Mouse (Mus musculus): Measurements from ENCODE around the gene Rapgef5. TPM values are rescaled to one million over a fixed set of nuclear protein-coding genes. Genes with fewer than 3 reads are reported as not detected.
"Not testable (repeated sequence)": the region's sequence is repeated elsewhere in the genome, so short reads cannot be mapped to it uniquely, and the experiment has no call there.

The Rapgef5 gene
- polyA plus RNA-seq, 1 experiment from 2014 or later, result 7.9 TPM

DNA sequence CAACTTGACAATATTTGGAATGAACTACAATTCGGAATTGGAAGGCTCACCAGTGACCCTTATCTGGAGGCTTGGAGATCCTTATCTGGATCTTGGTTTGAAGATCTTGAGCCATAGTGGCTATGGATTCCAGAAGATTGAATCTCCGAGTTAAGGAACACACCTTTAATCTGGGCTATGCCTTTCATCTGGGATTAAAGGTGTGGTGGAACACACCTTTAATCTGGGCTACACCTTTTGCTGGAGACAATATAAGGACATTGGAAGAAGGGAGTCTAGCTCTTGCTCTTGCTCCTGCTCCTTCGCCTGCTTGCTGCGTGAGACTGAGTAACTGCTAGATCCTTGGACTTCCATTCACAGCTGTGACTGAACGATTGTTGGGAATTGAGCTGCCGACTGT, 287.7 kb downstream of the Rapgef5 start, which contains the start of gene Cdca7l:
TSS of gene Cdca7l (plus strand) at position 301 of the 400 bp plus-strand sequence.
- H3K4me3 ChIP-seq (ENCODE audit: low read depth, low read length); H3K4me2 ChIP-seq (ENCODE audit: low read depth, low read length, severe bottlenecking); H3K27me3 ChIP-seq (ENCODE audit: control insufficient read depth, insufficient read depth, low read length); H3K9ac ChIP-seq (ENCODE audit: low read length); ATAC-seq (replicated peaks; ENCODE audit: low FRiP score); H3K27ac ChIP-seq (ENCODE audit: low read depth, low read length); H3K36me3 ChIP-seq (ENCODE audit: control insufficient read depth, insufficient read depth, low read length); H3K9me3 ChIP-seq (ENCODE audit: control insufficient read depth, low read length); DNase-seq (ENCODE audit: low spot score): not testable (repeated sequence)
- peaks cover 19% of the 10 kb centered on the region for H3K4me1 ChIP-seq (replicated peaks; ENCODE audit: control insufficient read depth, insufficient read depth, low read length)
- WGBS, result no CpG with 5 or more reads among the region's 6 CpGs

- Histone ChIP-seq H3K36me3 (ENCODE audit: control insufficient read depth, insufficient read depth, low read length) (no peaks in the 10 kb centered on the region), H3K9ac (ENCODE audit: low read length) (no peak overlapping the region), H3K27ac (ENCODE audit: low read depth, low read length) (no peak overlapping the region), H3K27me3 (ENCODE audit: control insufficient read depth, insufficient read depth, low read length) (no peaks in the 10 kb centered on the region), H3K9me3 (ENCODE audit: control insufficient read depth, low read length) (no peaks in the 10 kb centered on the region), H3K4me2 (ENCODE audit: low read depth, low read length, severe bottlenecking) (peak overlapping the region; percentile 39; the same call in 1 of the 2 replicates), H3K4me3 (ENCODE audit: low read depth, low read length) (no peak overlapping the region), H3K4me1 (replicated peaks; ENCODE audit: control insufficient read depth, insufficient read depth, low read length) (peaks cover 33% of the 10 kb centered on the region)
- ATAC-seq (replicated peaks; ENCODE audit: low FRiP score), result no peak
- DNase-seq (ENCODE audit: low spot score), result no peak
- WGBS, result 58% methylated on average over 4 of the region's 4 CpGs
Observed at GRCm38 (mm10) chr12:117805576-117805975, 289.3 kb downstream of the Rapgef5 start.

DNA sequence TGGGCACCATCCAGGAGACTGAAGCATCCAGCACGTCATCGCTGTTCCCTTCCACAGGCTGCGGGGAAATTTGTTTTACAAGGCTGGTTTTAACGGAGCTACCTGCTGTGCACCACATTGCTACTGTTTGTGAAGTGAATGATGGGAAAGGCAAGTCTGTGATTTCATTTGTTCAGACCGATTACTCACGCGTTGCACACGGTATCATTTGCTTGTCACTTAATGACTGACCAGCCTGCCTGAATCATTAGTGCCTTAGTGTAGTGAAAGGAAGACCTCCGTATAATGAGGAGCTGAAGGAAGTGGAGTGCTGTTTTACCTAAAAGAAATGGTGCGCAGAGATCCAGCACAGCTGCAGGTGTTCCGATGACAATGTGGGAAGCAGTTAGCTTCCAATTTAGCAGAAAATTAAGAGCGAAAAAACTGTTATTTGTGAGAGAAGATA, 289.8 kb downstream of the Rapgef5 start:
- Histone ChIP-seq H3K4me3 (ENCODE audit: low read depth, low read length) (0 out of 2 replicates have a peak overlapping the region, but pooled peaks have one; percentile 6), H3K27ac (ENCODE audit: low read depth, low read length) (no peak overlapping the region), H3K9me3 (ENCODE audit: control insufficient read depth, low read length) (no peaks in the 10 kb centered on the region), H3K4me2 (ENCODE audit: low read depth, low read length, severe bottlenecking) (peak overlapping the region; percentile 39; the same call in 1 of the 2 replicates), H3K36me3 (ENCODE audit: control insufficient read depth, insufficient read depth, low read length) (no peaks in the 10 kb centered on the region), H3K4me1 (replicated peaks; ENCODE audit: control insufficient read depth, insufficient read depth, low read length) (peaks cover 33% of the 10 kb centered on the region), H3K9ac (ENCODE audit: low read length) (no peak overlapping the region), H3K27me3 (ENCODE audit: control insufficient read depth, insufficient read depth, low read length) (no peaks in the 10 kb centered on the region)
- ATAC-seq (replicated peaks; ENCODE audit: low FRiP score) (peak; percentile 76), DNase-seq (ENCODE audit: low spot score) (peak; percentile 69)
- WGBS, result 15% methylated on average over 12 of the region's 12 CpGs

GRCm38 (mm10) chr12:117806470-117806869, 290.2 kb downstream of the Rapgef5 start:
- peaks cover 33% of the 10 kb centered on the region for H3K4me1 ChIP-seq (replicated peaks; ENCODE audit: control insufficient read depth, insufficient read depth, low read length)
- H3K36me3 ChIP-seq (ENCODE audit: control insufficient read depth, insufficient read depth, low read length), result no peaks in the 10 kb centered on the region
- peak; percentile 51 for ATAC-seq (replicated peaks; ENCODE audit: low FRiP score)
- no peak overlapping the region for H3K9ac ChIP-seq (ENCODE audit: low read length)
- H3K27ac ChIP-seq (ENCODE audit: low read depth, low read length), result no peak overlapping the region
- no peak for DNase-seq (ENCODE audit: low spot score)
- peak overlapping the region; percentile 39; the same call in 1 of the 2 replicates for H3K4me2 ChIP-seq (ENCODE audit: low read depth, low read length, severe bottlenecking)
- WGBS, result 13% methylated on average over 4 of the region's 4 CpGs
- no peak overlapping the region for H3K4me3 ChIP-seq (ENCODE audit: low read depth, low read length)
- no peaks in the 10 kb centered on the region for H3K27me3 ChIP-seq (ENCODE audit: control insufficient read depth, insufficient read depth, low read length)
- H3K9me3 ChIP-seq (ENCODE audit: control insufficient read depth, low read length), result no peaks in the 10 kb centered on the region

- Histone ChIP-seq H3K4me2 (ENCODE audit: low read depth, low read length, severe bottlenecking) (peak overlapping the region; percentile 40; the same call in 1 of the 2 replicates), H3K4me3 (ENCODE audit: low read depth, low read length) (no peak overlapping the region), H3K27me3 (ENCODE audit: control insufficient read depth, insufficient read depth, low read length) (no peaks in the 10 kb centered on the region), H3K4me1 (replicated peaks; ENCODE audit: control insufficient read depth, insufficient read depth, low read length) (peaks cover 33% of the 10 kb centered on the region), H3K36me3 (ENCODE audit: control insufficient read depth, insufficient read depth, low read length) (no peaks in the 10 kb centered on the region), H3K9me3 (ENCODE audit: control insufficient read depth, low read length) (no peaks in the 10 kb centered on the region), H3K9ac (ENCODE audit: low read length) (no peak overlapping the region), H3K27ac (ENCODE audit: low read depth, low read length) (no peak overlapping the region)
- DNase-seq (ENCODE audit: low spot score), result no peak
- no peak for ATAC-seq (replicated peaks; ENCODE audit: low FRiP score)
- 46% methylated on average over 12 of the region's 12 CpGs for WGBS
Observed at GRCm38 (mm10) chr12:117807637-117808036, 291.4 kb downstream of the Rapgef5 start.

DNA sequence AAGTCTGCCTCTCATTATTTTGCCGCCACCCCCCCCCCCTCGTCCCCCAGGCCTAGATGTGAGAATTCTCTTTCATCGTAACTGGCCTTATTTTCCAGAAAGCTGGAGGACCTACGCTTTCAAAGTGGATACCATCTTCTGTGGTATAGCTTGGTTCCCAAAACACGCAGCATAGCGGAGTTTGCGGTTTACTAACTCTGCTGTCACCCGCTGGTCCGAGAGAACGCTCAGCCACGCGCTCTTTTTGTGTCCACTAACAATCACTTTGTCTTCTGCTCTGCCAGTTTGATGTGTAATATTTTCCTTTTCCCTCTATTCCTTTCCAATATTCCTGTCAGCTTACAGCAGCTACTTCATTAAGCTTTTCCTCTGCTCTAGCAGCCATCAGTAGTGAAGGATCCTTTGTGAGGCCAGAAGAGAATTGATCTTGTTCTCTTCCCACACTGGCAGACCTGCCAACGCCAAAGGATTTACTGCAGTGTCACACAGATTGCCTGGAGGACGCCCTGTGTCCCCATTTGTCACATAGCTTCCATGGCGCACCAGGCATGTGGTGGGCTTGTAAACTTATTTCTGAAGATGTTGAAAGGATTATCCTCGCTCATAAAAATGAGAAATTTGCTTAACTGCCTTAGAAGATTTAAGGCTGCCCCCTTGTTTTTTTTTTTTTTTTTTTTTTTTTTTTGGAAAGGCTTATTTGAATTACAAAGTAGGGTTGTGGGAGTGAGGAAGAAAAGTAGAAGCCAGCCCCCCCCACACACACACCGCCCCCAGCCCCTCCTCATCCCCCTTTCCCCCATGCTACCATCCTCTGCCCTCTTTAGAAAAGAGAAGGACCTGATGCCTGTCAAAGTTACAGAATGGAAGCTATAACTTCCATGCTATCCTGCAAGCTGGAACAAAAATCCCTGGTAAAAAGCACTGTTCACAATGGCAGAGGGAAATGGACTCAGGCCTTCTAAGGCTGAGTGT, 292.4 kb downstream of the Rapgef5 start:
- WGBS, result 36% methylated on average over 17 of the region's 17 CpGs
- Histone ChIP-seq H3K27ac (ENCODE audit: low read depth, low read length) (peak overlapping the region; percentile 46; the same call in 1 of the 2 replicates), H3K9ac (ENCODE audit: low read length) (peak overlapping the region; percentile 17; the same call in 1 of the 2 replicates), H3K9me3 (ENCODE audit: control insufficient read depth, low read length) (no peaks in the 10 kb centered on the region), H3K27me3 (ENCODE audit: control insufficient read depth, insufficient read depth, low read length) (no peaks in the 10 kb centered on the region), H3K36me3 (ENCODE audit: control insufficient read depth, insufficient read depth, low read length) (no peaks in the 10 kb centered on the region), H3K4me3 (ENCODE audit: low read depth, low read length) (no peak overlapping the region; the same call in 1 of the 2 replicates), H3K4me1 (replicated peaks; ENCODE audit: control insufficient read depth, insufficient read depth, low read length) (peaks cover 33% of the 10 kb centered on the region), H3K4me2 (ENCODE audit: low read depth, low read length, severe bottlenecking) (peak overlapping the region; percentile 40; the same call in 1 of the 2 replicates)
- no peak for DNase-seq (ENCODE audit: low spot score)
- ATAC-seq (replicated peaks; ENCODE audit: low FRiP score), result no peak

Data from forebrain, embryonic 11.5 days (tissue).